Mouse (Mus musculus): ENCODE results near the gene Scaf1.

The Scaf1 gene

GRCm38 (mm10) chr7:45043307-45043706 lies 27.1 kb upstream of the Scaf1 start:
- 74% methylated on average over 14 of the region's 14 CpGs for WGBS

GRCm38 (mm10) chr7:45040851-45041250 lies 24.7 kb upstream of the Scaf1 start:
- 91% methylated on average over 9 of the region's 9 CpGs for WGBS

DNA sequence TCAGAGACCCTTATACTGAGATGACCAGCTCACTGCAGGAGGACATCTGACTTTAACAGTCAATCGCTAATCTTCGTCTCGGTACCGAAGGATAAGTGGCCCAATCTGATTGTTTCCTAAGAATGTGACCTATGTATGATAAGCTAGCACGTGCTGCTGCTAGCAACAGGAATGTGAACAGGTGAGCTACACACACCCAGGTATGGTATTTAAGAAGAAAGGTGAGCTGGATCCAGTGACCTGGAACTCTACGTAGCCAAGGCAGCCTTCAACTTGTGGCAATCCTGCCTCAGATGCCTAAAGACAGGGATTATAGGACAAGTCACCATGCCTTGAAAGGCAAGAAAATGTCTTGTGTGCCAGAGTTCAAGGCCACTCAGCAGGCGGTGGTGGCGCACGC lies 22.2 kb upstream of the Scaf1 start:
- 98% methylated on average over 9 of the region's 9 CpGs for WGBS

DNA sequence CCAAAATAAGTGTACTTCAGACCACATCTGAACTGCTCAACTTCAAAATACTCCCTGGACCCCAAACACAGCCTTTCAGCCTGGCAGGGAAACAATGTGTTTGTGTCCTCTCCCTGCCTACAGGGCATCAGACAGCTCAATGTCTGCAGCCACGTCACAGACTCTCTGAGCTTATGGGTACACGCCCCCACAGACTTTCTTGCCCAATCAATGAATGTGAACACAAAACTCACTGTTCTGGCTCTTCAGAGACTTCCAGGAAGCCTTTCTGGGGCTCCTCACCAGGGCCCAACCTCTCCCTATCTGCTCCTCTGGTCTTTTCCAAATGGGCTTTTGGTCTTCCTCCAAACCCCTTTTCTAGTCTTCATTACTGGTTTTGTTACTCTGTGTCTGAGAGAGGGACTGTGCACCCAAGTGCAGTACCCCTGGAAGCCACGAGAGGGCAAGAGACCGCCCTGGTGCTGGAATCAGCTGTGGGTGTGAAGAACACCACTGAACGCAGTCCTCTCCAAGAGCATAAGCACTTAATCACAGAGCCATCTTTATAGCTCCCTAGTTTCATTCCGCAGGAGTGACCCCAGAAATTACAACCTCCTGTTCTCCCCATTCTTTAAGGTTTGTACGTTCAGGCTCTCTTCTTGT lies 21.7 kb upstream of the Scaf1 start:
- 62% methylated on average over 7 of the region's 7 CpGs for WGBS

- 91% methylated on average over 11 of the region's 11 CpGs for WGBS
These were observed 20.5 kb upstream of the Scaf1 start for GRCm38 (mm10) chr7:45036702-45037101.

DNA sequence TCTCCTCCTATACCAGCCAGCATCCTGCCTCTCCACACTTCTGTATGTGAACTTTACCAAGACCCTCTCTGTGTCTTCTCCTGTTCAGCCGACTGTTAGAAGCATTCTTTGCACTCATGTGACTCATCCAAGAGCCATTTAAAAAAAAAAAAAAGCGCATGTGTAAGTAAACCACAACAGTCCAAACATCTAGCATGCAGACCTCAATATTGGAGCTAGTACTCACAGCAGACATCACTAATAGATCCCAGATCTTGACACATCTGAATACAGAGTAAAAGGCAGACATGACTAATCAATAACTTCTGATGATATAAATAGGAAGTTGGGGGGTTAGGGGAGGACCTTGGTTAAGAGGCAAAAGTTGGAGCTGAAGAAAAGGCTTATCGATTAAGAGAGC lies 19.5 kb upstream of the Scaf1 start:
- WGBS: 83% methylated on average over 3 of the region's 3 CpGs

GRCm38 (mm10) chr7:45033722-45034359 lies 17.7 kb upstream of the Scaf1 start:
- 94% methylated on average over 19 of the region's 19 CpGs for WGBS

DNA sequence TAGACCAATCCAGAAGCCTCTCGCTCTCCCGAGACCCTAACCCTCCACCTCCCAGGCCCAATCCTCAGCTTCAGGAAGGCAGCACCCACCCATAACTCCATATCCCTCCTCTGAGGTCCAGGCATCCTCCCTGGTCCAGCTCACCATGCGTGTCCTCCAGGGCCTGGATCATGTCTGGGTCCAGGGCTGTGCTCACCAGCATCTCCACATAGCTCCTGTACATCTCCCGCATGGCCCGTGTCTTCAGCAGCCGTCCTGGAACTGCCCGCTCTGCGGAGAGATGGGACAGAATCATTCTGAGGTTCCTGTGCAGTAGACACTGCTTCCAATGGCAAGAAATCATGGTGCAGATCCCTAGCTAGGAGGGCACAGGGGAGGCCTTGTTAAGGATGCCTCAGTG lies 14.7 kb upstream of the Scaf1 start:
- WGBS: 94% methylated on average over 8 of the region's 8 CpGs

DNA sequence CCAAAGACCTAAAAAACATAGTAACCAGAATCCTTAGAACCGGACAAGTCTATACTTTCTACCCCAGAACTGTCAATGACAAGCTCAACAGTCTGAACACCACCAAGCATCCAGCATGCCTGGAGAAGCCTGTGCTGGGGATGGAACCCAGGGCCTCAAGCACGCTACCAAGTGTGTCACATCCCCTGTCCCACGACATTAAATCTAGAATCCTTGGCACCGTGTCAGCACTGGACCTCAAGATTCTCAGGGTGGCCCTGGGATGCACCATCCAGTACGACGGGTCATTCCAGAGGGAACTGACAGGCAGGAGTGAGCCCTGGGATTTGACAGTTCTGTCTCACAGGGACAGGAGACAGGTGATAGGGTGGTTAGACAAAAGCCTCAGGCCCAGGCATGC lies 13.8 kb upstream of the Scaf1 start:
- 89% methylated on average over 6 of the region's 6 CpGs for WGBS

- WGBS: 91% methylated on average over 11 of the region's 11 CpGs
These were observed 12.2 kb upstream of the Scaf1 start for GRCm38 (mm10) chr7:45028351-45028750.

DNA sequence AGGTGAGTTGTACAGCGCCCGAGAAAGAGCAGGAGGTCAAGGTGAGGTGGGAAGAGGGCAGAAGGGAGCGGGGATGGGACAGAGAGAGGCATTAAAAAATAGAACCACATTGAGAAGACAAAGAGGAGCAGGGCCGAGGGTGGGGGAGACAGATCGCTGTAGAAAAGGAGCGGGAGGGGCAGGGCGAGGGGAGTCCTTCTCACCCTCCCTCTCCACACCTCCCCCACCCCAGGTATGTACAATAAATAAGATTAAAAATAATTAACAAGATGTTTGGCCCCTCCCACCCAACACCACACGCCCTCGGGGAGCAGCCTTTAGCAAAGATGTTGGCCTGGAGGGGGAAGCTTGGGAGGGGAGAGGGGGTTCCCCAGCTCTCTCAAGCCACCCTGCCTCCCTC lies 11.6 kb upstream of the Scaf1 start:
- 91% methylated on average over 9 of the region's 9 CpGs for WGBS

- 62% methylated on average over 2 of the region's 2 CpGs for WGBS
These were observed 10.1 kb upstream of the Scaf1 start for GRCm38 (mm10) chr7:45026256-45026655.

- 46% methylated on average over 8 of the region's 8 CpGs for WGBS
These were observed 9.5 kb upstream of the Scaf1 start for GRCm38 (mm10) chr7:45025601-45026220.

DNA sequence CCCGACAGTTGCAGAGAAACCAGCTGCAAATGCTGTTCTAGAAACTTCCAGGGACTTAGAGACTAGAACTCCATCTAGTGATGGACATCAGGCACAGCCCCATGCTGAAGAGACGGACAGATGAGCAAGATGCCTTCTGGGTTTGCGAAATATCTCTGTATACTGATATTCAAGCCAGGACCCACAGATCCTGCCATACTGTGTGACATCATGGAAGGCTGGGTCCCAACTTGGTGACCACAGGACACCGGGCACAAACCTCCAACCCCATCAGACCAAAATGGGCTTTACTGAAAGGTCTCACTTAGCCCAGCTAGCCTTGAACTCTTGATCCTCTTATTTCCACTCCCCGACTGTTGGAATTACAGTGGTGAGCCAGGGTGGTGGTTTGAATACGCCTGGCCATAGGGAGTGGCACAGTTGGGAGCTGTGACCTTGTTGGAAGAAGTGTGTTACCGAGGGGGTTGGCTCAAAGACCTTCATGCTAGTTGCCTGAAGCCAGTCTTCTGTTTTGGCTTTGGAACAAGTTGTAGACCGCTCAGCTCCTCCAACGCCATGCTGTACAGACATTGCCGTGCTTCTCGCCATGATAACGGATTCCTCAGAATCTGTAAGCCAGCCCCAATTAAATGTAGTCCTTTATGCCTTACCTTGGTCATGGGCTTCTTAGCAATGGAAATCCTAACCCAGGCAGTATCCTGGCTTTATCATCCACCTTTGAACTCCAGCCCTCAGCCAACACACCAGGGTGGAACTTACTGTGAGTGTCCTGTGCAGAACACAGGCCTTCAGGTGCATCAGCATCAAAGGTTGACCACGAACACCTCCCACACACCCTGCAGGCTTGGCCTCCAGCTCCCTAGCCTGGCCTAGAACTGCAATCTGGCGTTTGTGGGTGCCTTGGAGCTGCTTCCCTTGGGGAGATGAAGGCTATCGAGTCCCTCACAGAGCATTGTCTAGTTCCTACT lies 8.4 kb upstream of the Scaf1 start:
- 74% methylated on average over 15 of the region's 15 CpGs for WGBS

GRCm38 (mm10) chr7:45023711-45024110 lies 7.5 kb upstream of the Scaf1 start:
- 73% methylated on average over 5 of the region's 5 CpGs for WGBS

DNA sequence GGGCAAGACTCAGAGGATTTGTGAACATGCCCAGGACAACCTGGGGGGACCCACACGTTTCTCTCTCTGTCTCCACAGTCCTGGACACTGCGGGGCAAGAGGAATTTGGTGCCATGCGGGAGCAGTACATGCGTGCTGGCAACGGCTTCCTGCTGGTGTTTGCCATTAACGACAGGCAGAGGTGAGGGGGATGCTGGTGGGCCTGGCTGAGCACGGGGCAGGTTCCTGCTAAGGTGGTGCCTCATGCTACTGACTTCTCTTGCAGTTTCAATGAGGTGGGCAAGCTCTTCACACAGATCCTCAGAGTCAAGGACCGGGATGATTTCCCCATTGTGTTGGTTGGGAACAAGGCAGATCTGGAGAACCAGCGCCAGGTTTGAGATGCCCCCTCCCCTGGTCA lies 4.1 kb upstream of the Scaf1 start:
- 79% methylated on average over 9 of the region's 9 CpGs for WGBS

GRCm38 (mm10) chr7:45019031-45019571 lies 2.9 kb upstream of the Scaf1 start:
- 38% methylated on average over 8 of the region's 8 CpGs for WGBS

- under 1% methylated on average over 36 of the region's 36 CpGs for WGBS
These were observed 1.3 kb upstream of the Scaf1 start, which contains the start of gene Rras for GRCm38 (mm10) chr7:45017242-45018061. Gene Rras (plus strand): TSS chr7:45017961.

GRCm38 (mm10) chr7:45016761-45017160 lies 598 bp upstream of the Scaf1 start:
- WGBS: under 1% methylated on average over 4 of the region's 4 CpGs

- WGBS: under 1% methylated on average over 20 of the region's 20 CpGs
These were observed 713 bp downstream of the Scaf1 start for GRCm38 (mm10) chr7:45015344-45015956.
